Comparison of ENCODE assay signal across 8 mouse cellular contexts in the genomic region with DNA sequence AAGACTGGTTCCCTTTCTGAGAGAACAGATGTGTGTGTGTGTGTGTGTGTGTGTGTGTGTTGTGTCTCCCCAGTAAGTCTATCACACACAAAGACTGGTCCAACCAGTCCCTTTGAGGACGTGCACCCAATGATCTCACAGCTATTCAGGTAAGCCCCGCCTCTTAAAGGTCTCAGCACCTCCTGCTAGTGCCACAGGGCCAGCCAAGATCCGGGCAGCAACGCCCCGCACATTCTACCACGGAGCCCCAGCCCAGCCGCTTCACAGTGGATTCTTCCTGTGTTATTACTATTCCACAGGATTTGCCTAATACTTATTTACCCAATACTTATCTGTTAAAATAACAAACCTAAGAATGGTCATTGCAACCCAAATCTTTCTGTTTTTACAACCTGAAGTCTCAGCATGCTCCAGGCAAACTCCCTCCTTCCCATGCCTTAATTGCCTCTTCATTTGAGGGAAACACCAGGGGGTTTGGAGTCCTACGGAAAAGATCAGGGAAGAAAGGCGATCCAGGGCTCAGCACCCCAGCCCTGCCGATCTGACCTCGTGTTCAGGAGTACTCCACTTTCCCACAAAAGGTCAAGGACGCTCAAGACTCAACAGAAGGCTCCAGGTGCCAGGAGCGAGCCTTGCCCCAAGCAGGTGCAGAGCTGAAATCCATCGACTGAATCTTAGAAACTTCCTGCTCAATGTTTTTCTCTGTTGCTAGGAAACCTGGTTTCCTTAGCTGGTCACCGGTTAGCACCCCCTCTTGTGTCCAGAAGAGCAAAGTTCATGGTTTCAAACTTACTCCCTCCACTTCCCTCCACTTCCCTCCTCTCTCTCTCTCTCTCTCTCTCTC. TPM values are rescaled to one million over a fixed set of nuclear protein-coding genes. Genes with fewer than 3 reads are reported as not detected.
DNase-seq lines count a peak whose midpoint lies in the region; ATAC-seq lines count a peak whose summit lies in the region.

No protein-coding gene starts in this region.

- H3K27me3 ChIP-seq in forebrain, embryonic 14.5 days (replicated peaks; ENCODE audit: control insufficient read depth, insufficient read depth, low read length), result no peaks in the 10 kb centered on the region
- no peaks in the 10 kb centered on the region for H3K27me3 ChIP-seq in limb, embryonic 11.5 days (ENCODE audit: control insufficient read depth, insufficient read depth, low read length)
- no peaks in the 10 kb centered on the region for H3K27me3 ChIP-seq in midbrain, embryonic 11.5 days (ENCODE audit: control insufficient read depth, insufficient read depth, low read length)

- no peak overlapping the region; the same call in 1 of the 2 replicates for H3K9ac ChIP-seq in forebrain, embryonic 14.5 days (ENCODE audit: low read length)
- H3K9ac ChIP-seq in limb, embryonic 11.5 days (ENCODE audit: low read length), result no peak overlapping the region
- no peak overlapping the region; the same call in 1 of the 2 replicates for H3K9ac ChIP-seq in midbrain, embryonic 11.5 days (ENCODE audit: low read length)

- peak overlapping the region; percentile 7; the same call in 1 of the 2 replicates for H3K4me3 ChIP-seq in forebrain, embryonic 14.5 days (ENCODE audit: low read depth, low read length)
- no peak overlapping the region for H3K4me3 ChIP-seq in limb, embryonic 11.5 days (ENCODE audit: low read depth, low read length)
- 0 out of 2 replicates have a peak overlapping the region, but pooled peaks have one; percentile 8 for H3K4me3 ChIP-seq in midbrain, embryonic 11.5 days (ENCODE audit: low read depth, low read length)

- H3K27ac ChIP-seq in forebrain, embryonic 14.5 days (ENCODE audit: low read depth, low read length), result no peak overlapping the region
- no peak overlapping the region for H3K27ac ChIP-seq in limb, embryonic 11.5 days (replicated peaks; ENCODE audit: low read depth, low read length)
- H3K27ac ChIP-seq in midbrain, embryonic 11.5 days (ENCODE audit: low read depth, low read length), result no peak overlapping the region

- H3K4me1 ChIP-seq in forebrain, embryonic 14.5 days (ENCODE audit: control insufficient read depth, insufficient read depth, low read length), result peaks cover 7% of the 10 kb centered on the region
- H3K4me1 ChIP-seq in limb, embryonic 11.5 days (ENCODE audit: control insufficient read depth, insufficient read depth, low read length), result no peaks in the 10 kb centered on the region
- H3K4me1 ChIP-seq in midbrain, embryonic 11.5 days (ENCODE audit: control insufficient read depth, insufficient read depth, low read length), result peaks cover 5% of the 10 kb centered on the region

- H3K36me3 ChIP-seq in forebrain, embryonic 14.5 days (ENCODE audit: control insufficient read depth, insufficient read depth, low read length), result no peaks in the 10 kb centered on the region
- no peaks in the 10 kb centered on the region for H3K36me3 ChIP-seq in limb, embryonic 11.5 days (ENCODE audit: control insufficient read depth, insufficient read depth, low read length)
- H3K36me3 ChIP-seq in midbrain, embryonic 11.5 days (ENCODE audit: control insufficient read depth, insufficient read depth, low read length), result no peaks in the 10 kb centered on the region

- H3K4me2 ChIP-seq in forebrain, embryonic 14.5 days (ENCODE audit: low read length), result peak overlapping the region; percentile 47
- H3K4me2 ChIP-seq in limb, embryonic 11.5 days (ENCODE audit: low read depth, severe bottlenecking), result peak overlapping the region; percentile 13
- H3K4me2 ChIP-seq in midbrain, embryonic 11.5 days, result peak overlapping the region; percentile 36

- peak; percentile 92 for ATAC-seq in forebrain, embryonic 14.5 days
- ATAC-seq in hematopoietic stem cell, adult 5-6 weeks (replicated peaks in 1 of 2; ENCODE audit: insufficient read depth in 1 of 2, low FRiP score in 2 of 2, low TSS enrichment in 1 of 2, low read depth in 1 of 2, poor library complexity in 2 of 2, severe bottlenecking in 2 of 2), result peak; percentile 78 to 85
- peak; percentile 79 for ATAC-seq in limb, embryonic 11.5 days (ENCODE audit: insufficient number of reproducible peaks, low FRiP score, low TSS enrichment, low read depth)
- ATAC-seq in midbrain, embryonic 11.5 days (ENCODE audit: low FRiP score), result peak; percentile 94

- peak; percentile 81 for DNase-seq in CD4-positive, CD25-positive, alpha-beta regulatory T cell, adult 2 months (ENCODE audit: low read depth, low spot score)
- DNase-seq in adrenal gland, postnatal 14 days, result peak; percentile 74
- peak; percentile 78 for DNase-seq in forebrain, embryonic 14.5 days (ENCODE audit: low spot score)
- peak; percentile 68 for DNase-seq in limb, embryonic 11.5 days (ENCODE audit: low spot score)
- DNase-seq in midbrain, embryonic 11.5 days (ENCODE audit: low spot score, missing footprints), result peak; percentile 94
- DNase-seq in testis, postnatal 14 days (ENCODE audit: low spot score), result peak; percentile 46
- no peak for DNase-seq in right cerebral cortex, adult 18-20 months

- no peaks in the 10 kb centered on the region for H3K9me3 ChIP-seq in forebrain, embryonic 14.5 days (replicated peaks; ENCODE audit: control insufficient read depth, low read length)
- no peaks in the 10 kb centered on the region for H3K9me3 ChIP-seq in limb, embryonic 11.5 days (ENCODE audit: control insufficient read depth, low read length)
- no peaks in the 10 kb centered on the region for H3K9me3 ChIP-seq in midbrain, embryonic 11.5 days (ENCODE audit: control insufficient read depth, low read length)

- 1% methylated on average over 15 of the region's 15 CpGs for WGBS in forebrain, embryonic 14.5 days
- 1% methylated on average over 15 of the region's 15 CpGs for WGBS in limb, embryonic 11.5 days
- 1% methylated on average over 15 of the region's 15 CpGs for WGBS in midbrain, embryonic 11.5 days

RNA-seq across cellular contexts. Expression of a gene that starts 41.5 kb away (rescaled TPM):
- 97.4 and 101 TPM in 2 replicates for total RNA-seq in adrenal gland, postnatal 14 days (2021)
- polyA plus RNA-seq in forebrain, embryonic 14.5 days (2014; fragmentation: Nextera tagmentation; extraction: Ambion mirVana), result 150 and 158 TPM in 2 replicates
- total RNA-seq in hematopoietic stem cell, adult 5-6 weeks (2017), result 84.3 and 90.6 TPM in 2 replicates
- 135 and 141 TPM in 2 replicates for polyA plus RNA-seq in limb, embryonic 11.5 days (2014; fragmentation: Nextera tagmentation; extraction: Ambion mirVana)
- 141 and 146 TPM in 2 replicates for polyA plus RNA-seq in midbrain, embryonic 11.5 days (2014; fragmentation: Nextera tagmentation; extraction: Ambion mirVana)

RNA-seq across cellular contexts. Expression of a gene that starts 44.3 kb away (rescaled TPM):
- total RNA-seq in adrenal gland, postnatal 14 days (2021), result 0.37 and 0.49 TPM in 2 replicates
- 0.56 and 0.90 TPM in 2 replicates for polyA plus RNA-seq in forebrain, embryonic 14.5 days (2014; fragmentation: Nextera tagmentation; extraction: Ambion mirVana)
- total RNA-seq in hematopoietic stem cell, adult 5-6 weeks (2017), result 20.8 and 62.5 TPM in 2 replicates
- 2.2 and 2.6 TPM in 2 replicates for polyA plus RNA-seq in limb, embryonic 11.5 days (2014; fragmentation: Nextera tagmentation; extraction: Ambion mirVana)
- 1.4 and 2.1 TPM in 2 replicates for polyA plus RNA-seq in midbrain, embryonic 11.5 days (2014; fragmentation: Nextera tagmentation; extraction: Ambion mirVana)

RNA-seq across cellular contexts. Expression of a gene that starts 56.4 kb away (rescaled TPM):
- 8.7 and 9.1 TPM in 2 replicates for total RNA-seq in adrenal gland, postnatal 14 days (2021)
- 14.4 and 17.1 TPM in 2 replicates for polyA plus RNA-seq in forebrain, embryonic 14.5 days (2014; fragmentation: Nextera tagmentation; extraction: Ambion mirVana)
- total RNA-seq in hematopoietic stem cell, adult 5-6 weeks (2017), result 7.1 and 8.6 TPM in 2 replicates
- 58.4 and 64.3 TPM in 2 replicates for polyA plus RNA-seq in limb, embryonic 11.5 days (2014; fragmentation: Nextera tagmentation; extraction: Ambion mirVana)
- 24.6 and 27.5 TPM in 2 replicates for polyA plus RNA-seq in midbrain, embryonic 11.5 days (2014; fragmentation: Nextera tagmentation; extraction: Ambion mirVana)
